Mouse (Mus musculus) MEL (cell line): ENCODE data around the gene Rgl1. TPM values are rescaled to one million over a fixed set of nuclear protein-coding genes. Genes with fewer than 3 reads are reported as not detected.

Source experiments
- DNase-seq: peaks from one replicate; pipeline ENCODE4 v3.0.0; 2011; ENCODE audit warnings: low read depth, low spot score
- H3K27ac ChIP-seq: 2 replicates; pipeline ENCODE4 v1.5.1; 2012; ENCODE audit warnings: low read depth, mild to moderate bottlenecking, control low read depth, low read length, moderate library complexity; ENCODE audit not compliant: control insufficient read depth
- H3K27me3 ChIP-seq, 2 experiments: fragments of 150-350 bp in 1 of 2; sonication (generic) in 1 of 2; 2 replicates each; pipeline ENCODE4 v1.6.1; 2012; ENCODE audit warnings: low read length in 2 of 2, mild to moderate bottlenecking in 2 of 2, improper control_type of control experiment in 1 of 2, moderate library complexity in 1 of 2; ENCODE audit not compliant: insufficient read depth in 2 of 2, control insufficient read depth in 1 of 2
- H3K36me3 ChIP-seq, 2 experiments: 2 replicates each; pipeline ENCODE4 v1.6.1; 2012 to 2014; ENCODE audit warnings: low read length in 2 of 2, improper control_type of control experiment in 1 of 2, inconsistent platforms in 1 of 2, mild to moderate bottlenecking in 1 of 2; ENCODE audit not compliant: insufficient read depth in 2 of 2, control insufficient read depth in 1 of 2
- H3K4me1 ChIP-seq, 2 experiments: fragments of 150-350 bp in 1 of 2; sonication (generic) in 1 of 2; 2 replicates each; pipeline ENCODE4 v1.6.1; 2012; ENCODE audit warnings: low read length in 2 of 2, improper control_type of control experiment in 1 of 2, mild to moderate bottlenecking in 1 of 2; ENCODE audit not compliant: insufficient read depth in 2 of 2, control insufficient read depth in 1 of 2
- H3K4me3 ChIP-seq, 2 experiments: fragments of 150-350 bp in 1 of 2; sonication (generic) in 1 of 2; 2 replicates each; pipeline ENCODE4 v1.5.1; 2012; ENCODE audit warnings: low read depth in 2 of 2, low read length in 2 of 2, mild to moderate bottlenecking in 2 of 2, moderate library complexity in 2 of 2, control low read depth in 1 of 2, improper control_type of control experiment in 1 of 2; ENCODE audit not compliant: control insufficient read depth in 1 of 2, insufficient read depth in 1 of 2
- H3K79me2 ChIP-seq: 2 replicates; pipeline ENCODE4 v1.6.1; 2012; ENCODE audit warnings: mild to moderate bottlenecking, low read length, moderate library complexity; ENCODE audit not compliant: control insufficient read depth, poor library complexity, insufficient read depth
- H3K9ac ChIP-seq: 2 replicates; pipeline ENCODE4 v1.6.1; 2012; ENCODE audit warnings: low read depth, mild to moderate bottlenecking, control low read depth, low read length, moderate library complexity; ENCODE audit not compliant: control insufficient read depth, poor library complexity, severe bottlenecking
- H3K9me3 ChIP-seq: fragments of 150-350 bp; sonication (generic); replicated peaks from 2 replicates; pipeline ENCODE4 v1.6.1; 2012; ENCODE audit warnings: mild to moderate bottlenecking, low read length, improper control_type of control experiment, moderate library complexity; ENCODE audit not compliant: insufficient read depth
- CTCF ChIP-seq, 3 experiments: IDR thresholded peaks in 2 of 3; conservative IDR thresholded peaks in 1 of 3; 2 replicates each; pipeline ENCODE4 v1.5.1; 2011 to 2012; ENCODE audit warnings: low read length in 3 of 3, low read depth in 2 of 3, mild to moderate bottlenecking in 2 of 3, improper control_type of control experiment in 1 of 3, inconsistent platforms in 1 of 3, mixed read lengths in 1 of 3, moderate library complexity in 1 of 3; ENCODE audit not compliant: control insufficient read depth in 1 of 3, insufficient read depth in 1 of 3, poor library complexity in 1 of 3, severe bottlenecking in 1 of 3
- GABPA ChIP-seq: IDR thresholded peaks from 2 replicates; pipeline ENCODE4 v1.6.1; 2012; ENCODE audit warnings: low read depth, mild to moderate bottlenecking, inconsistent platforms, low read length, improper control_type of control experiment, moderate library complexity
- GATA1 ChIP-seq: IDR thresholded peaks from 2 replicates; pipeline ENCODE4 v1.6.1; 2011; ENCODE audit warnings: low read depth, low read length, improper control_type of control experiment
- JUND ChIP-seq: IDR thresholded peaks from 2 replicates; pipeline ENCODE4 v1.6.1; 2011; ENCODE audit warnings: low read depth, mild to moderate bottlenecking, improper control_type of control experiment, low read length
- KAT2A ChIP-seq: conservative IDR thresholded peaks from 2 replicates; pipeline ENCODE4 v1.6.1; 2012; ENCODE audit warnings: low read depth, low read length, improper control_type of control experiment, inconsistent platforms
- MAZ ChIP-seq: IDR thresholded peaks from 2 replicates; pipeline ENCODE4 v1.6.1; 2012; ENCODE audit warnings: low read depth, mild to moderate bottlenecking, inconsistent platforms, low read length, improper control_type of control experiment
- MEF2A ChIP-seq: IDR thresholded peaks from 2 replicates; pipeline ENCODE4 v1.6.1; 2014; ENCODE audit warnings: low read depth, mild to moderate bottlenecking, inconsistent platforms, low read length, improper control_type of control experiment; ENCODE audit not compliant: poor library complexity, insufficient replicate concordance, severe bottlenecking; ENCODE audit errors: extremely low read depth
- MXI1 ChIP-seq: IDR thresholded peaks from 2 replicates; pipeline ENCODE4 v1.6.1; 2011; ENCODE audit warnings: mild to moderate bottlenecking, low read depth, low read length, improper control_type of control experiment
- MYC ChIP-seq: IDR thresholded peaks from 2 replicates; pipeline ENCODE4 v1.6.1; 2011; ENCODE audit warnings: low read depth, mild to moderate bottlenecking, low read length, improper control_type of control experiment, moderate library complexity
- NELFE ChIP-seq: IDR thresholded peaks from 2 replicates; pipeline ENCODE4 v1.6.1; 2011; ENCODE audit warnings: low read depth, low read length, improper control_type of control experiment
- NRF1 ChIP-seq: IDR thresholded peaks from 2 replicates; pipeline ENCODE4 v1.6.1; 2014; ENCODE audit warnings: low read depth, mild to moderate bottlenecking, inconsistent platforms, low read length, improper control_type of control experiment, moderate library complexity; ENCODE audit not compliant: poor library complexity, insufficient read depth, severe bottlenecking
- POLR2AphosphoS2 ChIP-seq: IDR thresholded peaks from 2 replicates; pipeline ENCODE4 v1.6.1; 2011; ENCODE audit warnings: low read length, improper control_type of control experiment
- POLR2AphosphoS5 ChIP-seq: IDR thresholded peaks from 2 replicates; pipeline ENCODE4 v1.6.1; 2012; ENCODE audit warnings: low read depth, borderline replicate concordance, mild to moderate bottlenecking, inconsistent platforms, low read length, moderate library complexity, mixed read lengths
- RCOR1 ChIP-seq: IDR thresholded peaks from 2 replicates; pipeline ENCODE4 v1.6.1; 2012; ENCODE audit warnings: low read depth, mild to moderate bottlenecking, inconsistent platforms, low read length, improper control_type of control experiment
- SIN3A ChIP-seq: IDR thresholded peaks from 2 replicates; pipeline ENCODE4 v1.6.1; 2012; ENCODE audit warnings: low read length, improper control_type of control experiment, inconsistent platforms
- SMC3 ChIP-seq: IDR thresholded peaks from 2 replicates; pipeline ENCODE4 v1.6.1; 2011; ENCODE audit warnings: low read depth, low read length, improper control_type of control experiment
- TCF12 ChIP-seq: IDR thresholded peaks from 2 replicates; pipeline ENCODE4 v1.6.1; 2014; ENCODE audit warnings: low read depth, mild to moderate bottlenecking, inconsistent platforms, low read length, improper control_type of control experiment, moderate library complexity
- UBTF ChIP-seq: IDR thresholded peaks from 2 replicates; pipeline ENCODE4 v1.6.1; 2012; ENCODE audit warnings: low read depth, mild to moderate bottlenecking, inconsistent platforms, low read length, improper control_type of control experiment, moderate library complexity, borderline replicate concordance; ENCODE audit not compliant: insufficient read depth
- USF2 ChIP-seq, 2 experiments: IDR thresholded peaks; 2 replicates each; pipeline ENCODE4 v1.6.1; 2011 to 2012; ENCODE audit warnings: improper control_type of control experiment in 2 of 2, low read length in 2 of 2, borderline replicate concordance in 1 of 2, inconsistent platforms in 1 of 2, low read depth in 1 of 2, mild to moderate bottlenecking in 1 of 2; ENCODE audit not compliant: insufficient read depth in 1 of 2
- ZC3H11A ChIP-seq: IDR thresholded peaks from 2 replicates; pipeline ENCODE4 v1.6.1; 2012; ENCODE audit warnings: low read depth, mild to moderate bottlenecking, inconsistent platforms, low read length, improper control_type of control experiment
- ZMIZ1 ChIP-seq: IDR thresholded peaks from 2 replicates; pipeline ENCODE4 v1.6.1; 2012; ENCODE audit warnings: low read depth, mild to moderate bottlenecking, inconsistent platforms, low read length, improper control_type of control experiment, moderate library complexity
- polyA plus RNA-seq, 2 experiments: library from polyadenylated mRNA; stranded (reverse) in 1 of 2; unstranded in 1 of 2; fragments of >175 nt in 1 of 2; fragments of >200 nt in 1 of 2; gene quantifications; 2 replicates each; pipeline versions ENCODE4 v1.2.1 to v1.2.4; 2012; ENCODE audit warnings: low replicate concordance in 2 of 2, low read depth in 1 of 2; ENCODE audit not compliant: insufficient read length in 2 of 2, insufficient read depth in 1 of 2, missing spikeins in 1 of 2
- total RNA-seq: library from RNA; depleted of rRNA; stranded (reverse); fragments of 300-350 nt; gene quantifications from 2 replicates; pipeline ENCODE4 v1.2.3, GENCODE M21; 2012

Rgl1 gene
- total and polyA plus RNA-seq, 3 experiments, result 0.12 to 0.39 TPM; not detected in 1

- no peak overlapping the region for H3K4me3 ChIP-seq
- no peaks in the 10 kb centered on the region for H3K27me3 ChIP-seq
- H3K27ac ChIP-seq, result no peak overlapping the region
- peaks cover 15 to 38% of the 10 kb centered on the region in 2 experiments for H3K4me1 ChIP-seq
- TF ChIP-seq MYC (no peak), CTCF (IDR thresholded peaks at IDR 0.05 in 2 of 3, conservative IDR thresholded peaks at IDR 0.05 in 1 of 3; ENCODE audit: control insufficient read depth in 1 of 3, insufficient read depth in 1 of 3, low read depth in 2 of 3, low read length in 3 of 3, poor library complexity in 1 of 3, severe bottlenecking in 1 of 3) (no peak), JUND (no peak), MAZ (no peak), TCF12 (no peak), POLR2AphosphoS5 (no peak), GATA1 (no peak), UBTF (no peak), NRF1 (no peak), USF2 (IDR thresholded peaks at IDR 0.05; ENCODE audit: borderline replicate concordance in 1 of 2, insufficient read depth in 1 of 2, low read depth in 1 of 2, low read length in 2 of 2) (no peak), KAT2A (no peak), SMC3 (no peak), GABPA (no peak), NELFE (no peak), RCOR1 (no peak), MEF2A (no peak)
- TF ChIP-seq, all 39 proteins: peak for 0
- H3K79me2 ChIP-seq, result no peaks in the 10 kb centered on the region; the same call in 1 of the 2 replicates
- H3K36me3 ChIP-seq, result peaks cover 0 to 25% of the 10 kb centered on the region in 2 experiments; a peak in 2 of 4 replicates
- DNase-seq, result no peak
- no peak overlapping the region for H3K9ac ChIP-seq
- no peaks in the 10 kb centered on the region for H3K9me3 ChIP-seq
Measured at GRCm38 (mm10) chr1:152613158-152613857, 152.8 kb downstream of the Rgl1 start.

- peaks cover 0 to 25% of the 10 kb centered on the region in 2 experiments; a peak in 2 of 4 replicates for H3K36me3 ChIP-seq
- H3K9me3 ChIP-seq, result no peaks in the 10 kb centered on the region
- no peak overlapping the region for H3K27ac ChIP-seq
- H3K79me2 ChIP-seq, result no peaks in the 10 kb centered on the region; the same call in 1 of the 2 replicates
- no peak overlapping the region for H3K4me3 ChIP-seq
- no peak overlapping the region for H3K9ac ChIP-seq
- peak; percentile 23 for DNase-seq
- no peaks in the 10 kb centered on the region for H3K27me3 ChIP-seq
- peaks cover 13 to 37% of the 10 kb centered on the region in 2 experiments for H3K4me1 ChIP-seq
- TF ChIP-seq ZMIZ1, result no peak
- no peak for TF ChIP-seq MXI1
- no peak for TF ChIP-seq ZC3H11A
- TF ChIP-seq TCF12, result no peak
- peak; percentile 29; the same call in 1 of the 2 replicates for TF ChIP-seq SIN3A
- no peak for TF ChIP-seq POLR2AphosphoS2
Measured at GRCm38 (mm10) chr1:152612535-152613157, 153.5 kb downstream of the Rgl1 start.
